Mouse (Mus musculus): ENCODE measurements around the gene Rbm39. TPM values are rescaled to one million over a fixed set of nuclear protein-coding genes. Genes with fewer than 3 reads are reported as not detected.

The Rbm39 gene
- total and polyA plus RNA-seq, 3 experiments = 212 to 417 (median 376) TPM

- no peak overlapping the region for H3K4me3 ChIP-seq (replicated peaks in 1 of 3; ENCODE audit: low read depth in 2 of 3, low read length in 2 of 3, poor library complexity in 1 of 3)
- in situ Hi-C loops (cut with MboI; ENCODE audit: low pct_ligation_motif_present, low pct_unique_long_range_greater_than_20kb, low sequenced_read_pairs) = no loop called here
- peak; percentile 71 for TF ChIP-seq MYC (IDR thresholded peaks at IDR 0.05; ENCODE audit: low read depth, low read length)
- TF ChIP-seq ZNF384 (IDR thresholded peaks at IDR 0.05; ENCODE audit: low read depth, low read length) = peak; percentile 90
- TF ChIP-seq NELFE (IDR thresholded peaks at IDR 0.05; ENCODE audit: low read depth, low read length) = no peak
- no peak for TF ChIP-seq MAZ (IDR thresholded peaks at IDR 0.05; ENCODE audit: low read depth, low read length)
- no peak for TF ChIP-seq CHD2 (IDR thresholded peaks at IDR 0.05; ENCODE audit: low read length)
- 0 out of 2 replicates have a peak, but pooled peaks have one; percentile 30 for TF ChIP-seq IRF4 (IDR thresholded peaks at IDR 0.05; ENCODE audit: low read depth, low read length)
- peaks cover 8 to 37% of the 10 kb centered on the region in 2 experiments for H3K36me3 ChIP-seq (replicated peaks in 1 of 2; ENCODE audit: control insufficient read depth in 1 of 2, insufficient read depth in 1 of 2, low read length in 1 of 2)
- DNase-seq (ENCODE audit: extremely low read depth) = no peak
- no peaks in the 10 kb centered on the region for H3K9me3 ChIP-seq (replicated peaks; ENCODE audit: low read length)
- dilution Hi-C loops (cut with MboI; ENCODE audit: extremely low pct_ligation_motif_present, extremely low pct_unique_long_range_greater_than_20kb, low sequenced_read_pairs) = no loop called here
- no peak overlapping the region for H3K4me2 ChIP-seq (ENCODE audit: insufficient read depth, low read depth, poor library complexity, severe bottlenecking)
- peaks cover 6 to 46% of the 10 kb centered on the region in 2 experiments; a peak in 3 of 4 replicates for H3K4me1 ChIP-seq (ENCODE audit: control insufficient read depth in 1 of 2, insufficient read depth in 2 of 2)
- no peaks in the 10 kb centered on the region for H3K27me3 ChIP-seq (replicated peaks)
- no peak overlapping the region for H3K9ac ChIP-seq (ENCODE audit: insufficient read depth, low read depth)
- peaks cover 94% of the 10 kb centered on the region for H3K79me2 ChIP-seq (replicated peaks; ENCODE audit: control insufficient read depth, extremely low read depth, insufficient read depth, poor library complexity, severe bottlenecking)
- no peak overlapping the region for H3K27ac ChIP-seq (ENCODE audit: insufficient read depth, low read depth)
Observed at GRCm38 (mm10) chr2:156201486-156201885, 21.4 kb upstream of the Rbm39 start.

GRCm38 (mm10) chr2:156199944-156200343 is 19.9 kb upstream of the Rbm39 start:
- H3K4me2 ChIP-seq (ENCODE audit: insufficient read depth, low read depth, poor library complexity, severe bottlenecking) = peak overlapping the region; percentile 82
- dilution Hi-C loops (cut with MboI; ENCODE audit: extremely low pct_ligation_motif_present, extremely low pct_unique_long_range_greater_than_20kb, low sequenced_read_pairs) (no loop called here), in situ Hi-C loops (cut with MboI; ENCODE audit: low pct_ligation_motif_present, low pct_unique_long_range_greater_than_20kb, low sequenced_read_pairs) (no loop called here)
- no peak for DNase-seq (ENCODE audit: extremely low read depth)
- H3K9me3 ChIP-seq (replicated peaks; ENCODE audit: low read length) = no peaks in the 10 kb centered on the region
- H3K27ac ChIP-seq (ENCODE audit: insufficient read depth, low read depth) = peak overlapping the region; percentile 32
- peaks cover 13 to 52% of the 10 kb centered on the region in 2 experiments; a peak in 3 of 4 replicates for H3K4me1 ChIP-seq (ENCODE audit: control insufficient read depth in 1 of 2, insufficient read depth in 2 of 2)
- H3K9ac ChIP-seq (ENCODE audit: insufficient read depth, low read depth) = peak overlapping the region; percentile 59; the same call in 1 of the 2 replicates
- no peak overlapping the region for H3K4me3 ChIP-seq (replicated peaks in 1 of 3; ENCODE audit: low read depth in 2 of 3, low read length in 2 of 3, poor library complexity in 1 of 3)
- no peaks in the 10 kb centered on the region for H3K27me3 ChIP-seq (replicated peaks)
- H3K79me2 ChIP-seq (replicated peaks; ENCODE audit: control insufficient read depth, extremely low read depth, insufficient read depth, poor library complexity, severe bottlenecking) = peaks cover 80% of the 10 kb centered on the region
- H3K36me3 ChIP-seq (replicated peaks in 1 of 2; ENCODE audit: control insufficient read depth in 1 of 2, insufficient read depth in 1 of 2, low read length in 1 of 2) = peaks cover 6 to 28% of the 10 kb centered on the region in 2 experiments
- peak; percentile 39 for TF ChIP-seq ETS1 (conservative IDR thresholded peaks at IDR 0.05; ENCODE audit: low read depth, low read length)
- no peak for TF ChIP-seq POLR2A (IDR thresholded peaks at IDR 0.05; ENCODE audit: low read depth, low read length)
- TF ChIP-seq CHD1 (IDR thresholded peaks at IDR 0.05; ENCODE audit: low read depth, low read length) = 0 out of 2 replicates have a peak, but pooled peaks have one; percentile 63
- no peak for TF ChIP-seq USF1 (IDR thresholded peaks at IDR 0.05; ENCODE audit: low read depth, low read length)
- TF ChIP-seq JUN (IDR thresholded peaks at IDR 0.05; ENCODE audit: insufficient read depth, low read depth, low read length) = peak; percentile 40; the same call in 1 of the 2 replicates
- no peak for TF ChIP-seq JUND (conservative IDR thresholded peaks at IDR 0.05; ENCODE audit: low read depth, low read length)
- TF ChIP-seq MAX (IDR thresholded peaks at IDR 0.05; ENCODE audit: low read length) = no peak
- TF ChIP-seq HCFC1 (IDR thresholded peaks at IDR 0.05; ENCODE audit: low read depth, low read length) = no peak
- TF ChIP-seq PAX5 (IDR thresholded peaks at IDR 0.05; ENCODE audit: low read length) = no peak
- TF ChIP-seq MYC (IDR thresholded peaks at IDR 0.05; ENCODE audit: low read depth, low read length) = 0 out of 2 replicates have a peak, but pooled peaks have one; percentile 24
- no peak for TF ChIP-seq MXI1 (IDR thresholded peaks at IDR 0.05; ENCODE audit: low read depth, low read length)
- TF ChIP-seq RCOR1 (conservative IDR thresholded peaks at IDR 0.05; ENCODE audit: low read depth, low read length) = peak; percentile 76; the same call in 1 of the 2 replicates
- TF ChIP-seq ZC3H11A (IDR thresholded peaks at IDR 0.05; ENCODE audit: low read depth, low read length) = no peak
- peak; percentile 3; the same call in 1 of the 2 replicates for TF ChIP-seq BHLHE40 (IDR thresholded peaks at IDR 0.05; ENCODE audit: low read depth, low read length)
- no peak for TF ChIP-seq CTCF (conservative IDR thresholded peaks at IDR 0.05 in 1 of 2, IDR thresholded peaks at IDR 0.05 in 1 of 2; ENCODE audit: low read depth in 2 of 2, low read length in 2 of 2)
- TF ChIP-seq MEF2A (IDR thresholded peaks at IDR 0.05; ENCODE audit: borderline replicate concordance, low read depth, low read length) = 0 out of 2 replicates have a peak, but pooled peaks have one; percentile 31
- TF ChIP-seq SMC3 (IDR thresholded peaks at IDR 0.05; ENCODE audit: low read depth, low read length) = no peak
- no peak for TF ChIP-seq E2F4 (IDR thresholded peaks at IDR 0.05; ENCODE audit: insufficient replicate concordance, low read depth, low read length)
- TF ChIP-seq CHD2 (IDR thresholded peaks at IDR 0.05; ENCODE audit: low read length) = peak; percentile 71
- TF ChIP-seq SIN3A (IDR thresholded peaks at IDR 0.05; ENCODE audit: low read length) = peak; percentile 61; the same call in 1 of the 2 replicates
- TF ChIP-seq TBP (conservative IDR thresholded peaks at IDR 0.05; ENCODE audit: low read depth, low read length) = no peak
- TF ChIP-seq ZMIZ1 (IDR thresholded peaks at IDR 0.05; ENCODE audit: low read depth, low read length) = no peak
- TF ChIP-seq EP300 (IDR thresholded peaks at IDR 0.05; ENCODE audit: low read length) = peak; percentile 77
- TF ChIP-seq USF2 (conservative IDR thresholded peaks at IDR 0.05; ENCODE audit: low read depth, low read length) = no peak
- TF ChIP-seq MAFK (IDR thresholded peaks at IDR 0.05; ENCODE audit: insufficient replicate concordance, low read length) = no peak
- peak; percentile 59 for TF ChIP-seq TCF12 (IDR thresholded peaks at IDR 0.05; ENCODE audit: low read depth, low read length)
- TF ChIP-seq RAD21 (IDR thresholded peaks at IDR 0.05; ENCODE audit: low read depth, low read length) = no peak
- TF ChIP-seq KAT2A (IDR thresholded peaks at IDR 0.05; ENCODE audit: insufficient replicate concordance, low read length) = no peak
- 0 out of 2 replicates have a peak, but pooled peaks have one; percentile 36 for TF ChIP-seq POLR2AphosphoS2 (IDR thresholded peaks at IDR 0.05; ENCODE audit: low read depth, low read length)
